Mouse (Mus musculus): ENCODE data around the gene Echdc3.

- TF ChIP-seq GATA1 (IDR thresholded peaks at IDR 0.05; ENCODE audit: borderline replicate concordance, low read length), result no peak
- no peak for TF ChIP-seq FLI1 (IDR thresholded peaks at IDR 0.05; ENCODE audit: low read length)
These were observed 19.9 kb upstream of the Echdc3 start for GRCm38 (mm10) chr2:6232755-6233154.
